Mouse (Mus musculus): ENCODE data around the gene Olfr1020. TPM values are rescaled to one million over a fixed set of nuclear protein-coding genes. Genes with fewer than 3 reads are reported as not detected.

Gene Olfr1020
- total RNA-seq (2023): not detected

GRCm38 (mm10) chr2:85846730-85847129 is at the start of gene Olfr1020:
Olfr1020 (plus strand) TSS chr2:85847030.

DNA sequence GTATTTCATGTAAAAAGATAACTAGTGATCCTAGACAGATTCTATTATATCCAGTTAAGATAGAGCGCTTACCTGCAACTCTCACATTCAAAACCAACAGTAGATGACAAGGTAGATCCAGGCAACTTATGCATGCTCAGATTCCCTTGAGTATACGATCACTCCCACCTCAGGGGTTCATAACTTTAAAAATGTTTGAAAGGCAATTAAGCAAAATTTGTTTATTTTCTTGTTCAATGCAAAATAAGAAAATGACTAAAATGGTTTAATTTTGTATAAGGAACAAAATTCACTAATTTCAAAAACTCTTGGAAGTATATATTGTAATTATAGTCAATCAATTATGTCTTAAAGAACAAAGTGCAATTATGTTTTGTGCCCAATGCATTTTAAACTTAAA is 44.4 kb upstream of the Olfr1020 start, which contains the start of gene Olfr1016:
Gene Olfr1016, minus strand, starts transcription at position 101 of the 400 bp plus-strand sequence.

DNA sequence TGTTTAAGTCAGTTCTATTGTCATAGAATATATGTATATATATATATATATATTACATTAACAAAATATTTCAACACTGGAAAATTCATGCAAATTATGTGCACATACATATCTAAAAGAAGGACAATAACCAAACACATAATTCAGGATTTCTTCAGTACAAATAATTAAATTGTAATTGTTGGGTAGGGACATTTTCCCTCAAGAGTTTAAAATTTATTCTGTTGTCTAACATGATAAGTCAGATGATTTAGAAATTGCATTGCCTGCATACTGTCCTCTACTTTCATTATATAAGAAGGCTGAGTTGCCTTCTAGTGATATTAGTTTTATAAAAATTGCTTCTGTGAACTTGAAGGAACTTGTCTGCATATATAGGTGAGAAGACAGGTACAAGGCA is 28.7 kb upstream of the Olfr1020 start, which contains the start of gene Olfr1018:
Gene Olfr1018, plus strand, starts transcription at position 301 of the 400 bp plus-strand sequence.

GRCm38 (mm10) chr2:85845383-85845782 is 1.4 kb upstream of the Olfr1020 start, which contains the start of gene Olfr1019:
Olfr1019 (minus strand) TSS chr2:85845483.

DNA sequence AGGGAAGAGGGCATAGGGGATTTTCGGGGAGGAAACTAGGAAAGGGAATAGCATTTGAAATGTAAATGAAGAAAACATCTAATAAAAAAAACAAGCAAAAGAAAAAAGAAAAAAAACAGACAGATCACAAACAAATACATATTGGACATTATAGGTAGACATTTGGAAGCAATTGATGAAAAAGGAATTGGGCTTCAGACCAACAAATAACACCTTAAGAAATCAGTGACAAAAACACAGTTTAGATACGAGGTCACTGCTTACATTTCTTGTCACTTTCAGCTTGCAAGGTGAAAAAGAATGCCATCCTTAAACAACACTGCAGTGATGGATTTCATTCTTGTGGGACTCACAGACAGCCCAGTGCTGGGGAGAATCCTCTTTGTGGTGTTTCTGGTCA is 21.5 kb downstream of the Olfr1020 start, which contains the start of gene Olfr1022:
Gene Olfr1022, plus strand, starts transcription at position 301 of the 400 bp plus-strand sequence.

DNA sequence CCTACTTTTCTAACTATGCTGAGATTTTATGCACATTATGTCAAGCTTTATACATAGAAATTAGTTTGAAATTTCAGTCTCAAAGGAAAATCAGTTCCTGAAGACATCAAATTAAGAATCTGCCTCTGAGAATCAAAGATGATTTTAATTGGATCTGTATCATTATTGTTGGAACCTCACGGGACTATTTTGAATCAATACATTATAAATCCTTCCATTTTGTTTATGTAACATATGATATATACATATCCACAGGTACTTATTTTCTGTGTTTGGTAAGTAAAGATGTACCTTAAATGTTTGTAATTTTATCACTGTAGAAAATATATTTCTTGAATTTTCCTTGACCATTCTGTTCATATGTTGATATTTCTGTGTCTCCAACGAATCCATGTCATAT is 38.5 kb downstream of the Olfr1020 start, which contains the start of gene Olfr1023:
Gene Olfr1023, plus strand, starts transcription at position 301 of the 400 bp plus-strand sequence.

Other genes with a start within 250 kb of the Olfr1020 start
- gene Olfr1000, start 235.1 kb upstream of the Olfr1020 start, total RNA-seq (2023): not detected
- not detected for gene Olfr1002, start 196.3 kb upstream of the Olfr1020 start, total RNA-seq (2023)
- gene Olfr154, start 182.6 kb upstream of the Olfr1020 start, total RNA-seq (2023): not detected
- not detected for gene Olfr1006, start 168.3 kb upstream of the Olfr1020 start, total RNA-seq (2023)
- gene Olfr1008, start 157.6 kb upstream of the Olfr1020 start, total RNA-seq (2023): not detected
- not detected for gene Olfr1009, start 131.6 kb upstream of the Olfr1020 start, total RNA-seq (2023)
- gene Olfr1012, start 84.3 kb upstream of the Olfr1020 start, total RNA-seq (2023): not detected
- not detected for gene Olfr1013, start 79.9 kb upstream of the Olfr1020 start, total RNA-seq (2023)
- not detected for gene Olfr1014, start 74.3 kb upstream of the Olfr1020 start, total RNA-seq (2023)
- gene Olfr1015, start 65.0 kb upstream of the Olfr1020 start, total RNA-seq (2023): not detected
- not detected for gene Olfr1016, start 44.5 kb upstream of the Olfr1020 start, total RNA-seq (2023)
- gene Olfr1018, start 28.6 kb upstream of the Olfr1020 start, total RNA-seq (2023): not detected
- not detected for gene Olfr1019, start 1.5 kb upstream of the Olfr1020 start, total RNA-seq (2023)
- gene Olfr1022, start 21.6 kb downstream of the Olfr1020 start, total RNA-seq (2023): not detected
- not detected for gene Olfr1023, start 38.6 kb downstream of the Olfr1020 start, total RNA-seq (2023)
- gene Olfr1024, start 58.0 kb downstream of the Olfr1020 start, total RNA-seq (2023): not detected
- gene Olfr1025-ps1, start 68.2 kb downstream of the Olfr1020 start, total RNA-seq (2023): not detected
- gene Olfr1026, start 74.5 kb downstream of the Olfr1020 start, total RNA-seq (2023): not detected
- not detected for gene Olfr1028, start 103.4 kb downstream of the Olfr1020 start, total RNA-seq (2023)
- gene Olfr1029, start 126.9 kb downstream of the Olfr1020 start, total RNA-seq (2023): not detected
- gene Olfr1030, start 132.2 kb downstream of the Olfr1020 start, total RNA-seq (2023): not detected
- not detected for gene Olfr1031, start 143.3 kb downstream of the Olfr1020 start, total RNA-seq (2023)
- gene Olfr1032, start 158.5 kb downstream of the Olfr1020 start, total RNA-seq (2023): not detected
- gene Olfr1033, start 173.6 kb downstream of the Olfr1020 start, total RNA-seq (2023): not detected
- gene Olfr1034, start 198.8 kb downstream of the Olfr1020 start, total RNA-seq (2023): not detected
- not detected for gene Olfr1036, start 227.0 kb downstream of the Olfr1020 start, total RNA-seq (2023)
- gene Olfr1037, start 240.4 kb downstream of the Olfr1020 start, total RNA-seq (2023): not detected

All from CD4-positive naive resting alpha-beta T cell, adult 76 days (primary cell).